Mouse (Mus musculus): ENCODE data around the gene Vps16. TPM values are rescaled to one million over a fixed set of nuclear protein-coding genes. Genes with fewer than 3 reads are reported as not detected.
A peak's percentile ranks its signal among the peaks of the same experiment; 100 is the strongest.

The Vps16 gene
- polyA plus RNA-seq, 1 experiment from 2014 or later, result 112 TPM

DNA sequence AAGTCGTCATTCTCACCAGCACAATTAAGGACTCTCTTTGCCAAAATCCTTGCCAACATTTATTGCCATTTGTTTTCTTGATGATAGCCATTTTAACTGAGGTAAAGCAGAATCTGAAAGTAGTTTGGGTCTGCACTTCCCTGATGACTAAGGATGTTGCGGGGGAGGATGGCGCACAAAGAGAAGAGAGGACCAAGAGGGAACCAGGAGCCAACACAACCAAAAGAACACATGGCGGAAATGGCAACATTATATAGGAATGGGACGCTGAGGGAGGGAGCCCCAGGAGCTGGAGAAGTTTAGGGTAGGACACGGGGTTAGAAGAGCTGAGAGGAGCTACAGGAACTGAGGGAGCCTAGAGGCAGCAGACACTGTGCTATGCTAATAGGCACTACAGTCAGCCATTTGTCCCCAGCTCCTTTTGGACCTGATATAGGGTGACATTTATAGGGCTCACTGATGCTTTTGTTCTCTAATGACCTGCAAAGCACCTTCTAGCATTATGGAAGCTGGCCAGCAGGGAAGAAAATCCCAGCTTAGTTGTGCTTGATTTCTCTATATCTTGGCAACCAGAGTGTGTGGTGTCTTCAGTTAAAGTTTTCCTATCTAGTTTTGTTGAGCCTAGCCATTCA lies 52.6 kb downstream of the Vps16 start:
- no peak for DNase-seq (ENCODE audit: low spot score)
- Histone ChIP-seq H3K27me3 (replicated peaks; ENCODE audit: low read depth, poor library complexity, severe bottlenecking) (no peaks in the 10 kb centered on the region), H3K9me3 (0 out of 2 replicates have a peak, but pooled peaks cover 2% of the 10 kb centered on the region), H3K27ac (replicated peaks) (no peak overlapping the region), H3K4me3 (no peak overlapping the region), H3K4me1 (no peaks in the 10 kb centered on the region), H3K36me3 (replicated peaks) (peaks cover 12% of the 10 kb centered on the region)
- 87% methylated on average over 6 of the region's 6 CpGs for WGBS

DNA sequence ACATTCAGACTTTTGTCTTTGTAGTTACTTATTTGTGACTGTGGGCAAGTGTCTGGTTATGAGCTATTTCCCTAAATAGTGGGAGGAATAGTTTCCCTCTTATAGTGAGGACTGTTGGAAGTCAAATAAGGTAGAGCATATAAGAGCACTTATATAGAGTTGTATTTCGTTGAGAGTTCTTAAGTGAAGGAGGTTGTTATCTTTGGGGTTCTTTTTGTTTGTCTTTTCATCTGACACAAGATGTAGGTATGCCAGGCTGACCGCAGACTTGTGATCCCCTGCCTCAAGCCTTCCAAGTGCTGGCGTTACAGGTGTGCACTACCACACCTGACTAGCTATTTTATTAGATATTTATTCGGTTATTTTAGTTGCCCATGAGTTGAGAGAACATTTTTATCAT lies 58.0 kb downstream of the Vps16 start:
- no peaks in the 10 kb centered on the region for H3K27me3 ChIP-seq (replicated peaks; ENCODE audit: low read depth, poor library complexity, severe bottlenecking)
- no peaks in the 10 kb centered on the region for H3K4me1 ChIP-seq
- H3K36me3 ChIP-seq (replicated peaks), result peaks cover 12% of the 10 kb centered on the region
- H3K27ac ChIP-seq (replicated peaks), result no peak overlapping the region
- WGBS, result 91% methylated on average over 4 of the region's 4 CpGs
- 0 out of 2 replicates have a peak, but pooled peaks cover 2% of the 10 kb centered on the region for H3K9me3 ChIP-seq
- H3K4me3 ChIP-seq, result no peak overlapping the region
- no peak for DNase-seq (ENCODE audit: low spot score)

DNA sequence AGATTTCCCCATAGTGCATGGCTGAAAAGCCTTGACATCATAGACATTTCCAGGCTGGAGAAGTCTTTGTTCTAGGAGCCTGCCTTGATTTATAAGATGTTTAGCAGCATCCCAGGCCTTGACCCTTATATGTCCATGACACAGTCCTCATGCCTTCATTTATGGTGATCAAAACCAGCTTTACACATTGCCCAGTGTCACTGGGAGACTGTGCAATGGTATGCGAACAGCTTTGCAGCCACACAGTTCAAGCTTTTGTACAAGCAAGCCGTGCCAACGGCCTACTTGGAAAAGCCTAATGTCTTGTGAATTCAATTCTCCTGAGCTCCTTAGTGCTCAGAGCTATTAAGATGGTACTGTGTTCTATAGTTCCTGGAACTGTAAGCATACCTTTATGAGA lies 58.6 kb downstream of the Vps16 start:
- H3K9me3 ChIP-seq, result 0 out of 2 replicates have a peak, but pooled peaks cover 2% of the 10 kb centered on the region
- H3K27me3 ChIP-seq (replicated peaks; ENCODE audit: low read depth, poor library complexity, severe bottlenecking), result no peaks in the 10 kb centered on the region
- H3K36me3 ChIP-seq (replicated peaks), result peaks cover 8% of the 10 kb centered on the region
- no peak overlapping the region for H3K4me3 ChIP-seq
- 92% methylated on average over 3 of the region's 3 CpGs for WGBS
- no peaks in the 10 kb centered on the region for H3K4me1 ChIP-seq
- DNase-seq (ENCODE audit: low spot score), result no peak
- no peak overlapping the region for H3K27ac ChIP-seq (replicated peaks)

DNA sequence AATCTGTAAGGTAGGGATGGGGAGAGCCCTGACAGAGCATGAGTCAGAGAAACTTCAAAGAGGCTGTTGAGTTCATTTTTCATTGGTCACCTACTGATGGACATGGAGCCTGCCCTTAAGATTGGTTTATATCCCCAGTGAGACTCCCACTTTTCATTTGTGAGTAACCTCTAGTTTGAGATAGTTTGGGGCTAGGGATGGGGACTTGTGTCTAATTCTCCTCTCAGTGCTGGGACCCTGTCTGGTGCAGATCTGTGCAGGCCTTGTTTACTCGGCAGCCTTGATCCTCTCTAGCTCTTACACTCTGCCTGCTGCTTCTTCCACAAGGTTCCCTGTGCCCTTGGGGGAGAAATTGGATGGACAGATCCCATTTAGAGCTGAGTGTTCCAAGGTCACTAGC lies 60.1 kb downstream of the Vps16 start:
- Histone ChIP-seq H3K4me3 (no peak overlapping the region), H3K27me3 (replicated peaks; ENCODE audit: low read depth, poor library complexity, severe bottlenecking) (no peaks in the 10 kb centered on the region), H3K36me3 (replicated peaks) (no peaks in the 10 kb centered on the region), H3K4me1 (no peaks in the 10 kb centered on the region), H3K27ac (replicated peaks) (no peak overlapping the region), H3K9me3 (no peaks in the 10 kb centered on the region)
- DNase-seq (ENCODE audit: low spot score), result no peak
- WGBS, result 93% methylated on average over 1 of the region's 1 CpGs

DNA sequence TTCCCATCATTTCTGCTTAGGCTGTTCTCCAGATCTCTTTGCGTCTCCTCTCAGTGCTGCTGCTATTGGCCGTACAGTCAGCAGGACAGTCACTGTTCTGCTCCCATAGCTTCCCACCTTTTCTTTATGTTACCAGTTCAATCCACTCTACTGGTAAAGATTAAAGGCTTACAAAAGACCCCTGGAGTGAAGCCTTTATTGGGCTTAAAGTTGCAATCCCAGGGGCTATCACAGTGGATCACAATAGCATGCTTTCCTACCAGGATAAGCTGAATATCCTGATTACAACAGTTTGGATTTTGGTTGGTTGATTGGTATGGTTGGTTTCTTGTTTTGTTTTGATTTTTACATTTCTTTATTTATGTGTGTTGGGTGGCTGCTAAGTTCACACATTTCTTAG lies 63.9 kb downstream of the Vps16 start:
- WGBS, result 85% methylated on average over 2 of the region's 2 CpGs
- Histone ChIP-seq H3K27me3 (replicated peaks; ENCODE audit: low read depth, poor library complexity, severe bottlenecking) (no peaks in the 10 kb centered on the region), H3K27ac (replicated peaks) (no peak overlapping the region), H3K36me3 (replicated peaks) (peaks cover 12% of the 10 kb centered on the region), H3K4me3 (no peak overlapping the region), H3K9me3 (peaks cover 4% of the 10 kb centered on the region; the same call in 1 of the 2 replicates), H3K4me1 (peaks cover 9% of the 10 kb centered on the region; the same call in 1 of the 2 replicates)
- no peak for DNase-seq (ENCODE audit: low spot score)

DNA sequence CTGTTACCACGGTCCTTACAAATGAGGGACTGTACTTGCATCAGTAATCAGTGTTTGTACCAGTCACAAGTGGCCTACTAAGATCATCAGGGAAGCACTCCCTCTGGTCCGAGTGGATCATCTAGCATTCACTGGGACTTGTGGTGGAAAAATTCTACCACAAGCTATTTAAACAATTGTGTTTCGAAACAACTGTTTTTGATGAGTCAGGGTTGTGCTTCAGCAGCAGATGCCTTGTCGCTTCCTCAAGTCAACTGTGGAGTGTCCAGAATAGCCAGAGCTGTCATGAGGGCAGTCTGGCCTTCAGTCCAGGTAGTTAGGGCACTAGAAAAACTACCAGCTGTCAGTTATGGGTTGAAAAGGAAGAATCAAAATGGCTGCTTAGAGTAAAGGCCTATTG lies 64.5 kb downstream of the Vps16 start:
- 90% methylated on average over 4 of the region's 4 CpGs for whole genome bisulfite sequencing
- DNase-seq (ENCODE audit: low spot score), result no peak
- H3K27ac ChIP-seq (replicated peaks), result no peak overlapping the region
- no peaks in the 10 kb centered on the region for H3K27me3 ChIP-seq (replicated peaks; ENCODE audit: low read depth, poor library complexity, severe bottlenecking)
- H3K36me3 ChIP-seq (replicated peaks), result peaks cover 14% of the 10 kb centered on the region
- H3K4me3 ChIP-seq, result no peak overlapping the region
- peaks cover 9% of the 10 kb centered on the region; the same call in 1 of the 2 replicates for H3K4me1 ChIP-seq
- H3K9me3 ChIP-seq, result peaks cover 4% of the 10 kb centered on the region; the same call in 1 of the 2 replicates

DNA sequence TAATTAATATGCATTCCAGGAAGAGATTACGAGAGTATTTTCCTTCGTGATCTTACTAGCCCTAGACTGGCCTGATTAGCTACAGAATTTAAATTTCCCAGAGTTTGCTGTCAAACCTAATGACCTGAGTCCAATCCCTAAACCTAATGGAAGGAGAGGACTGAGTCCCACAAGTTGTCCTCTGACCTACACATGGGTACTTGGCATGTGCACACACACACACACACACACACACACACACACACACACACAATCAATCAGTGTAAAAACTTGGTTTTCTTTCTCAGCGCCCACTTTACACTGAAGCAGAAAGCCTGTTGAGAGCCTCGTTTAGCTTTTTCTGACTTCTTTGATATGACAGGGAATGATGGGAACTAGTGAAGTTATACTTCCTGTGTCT lies 67.0 kb downstream of the Vps16 start:
- Histone ChIP-seq H3K27me3 (replicated peaks; ENCODE audit: low read depth, poor library complexity, severe bottlenecking) (no peaks in the 10 kb centered on the region), H3K4me3 (no peak overlapping the region), H3K27ac (replicated peaks) (0 out of 2 replicates have a peak overlapping the region, but pooled peaks have one; percentile 19), H3K4me1 (peaks cover 13% of the 10 kb centered on the region), H3K36me3 (replicated peaks) (peaks cover 14% of the 10 kb centered on the region), H3K9me3 (peaks cover 4% of the 10 kb centered on the region; the same call in 1 of the 2 replicates)
- WGBS, result 68% methylated on average over 4 of the region's 4 CpGs
- no peak for DNase-seq (ENCODE audit: low spot score)

DNA sequence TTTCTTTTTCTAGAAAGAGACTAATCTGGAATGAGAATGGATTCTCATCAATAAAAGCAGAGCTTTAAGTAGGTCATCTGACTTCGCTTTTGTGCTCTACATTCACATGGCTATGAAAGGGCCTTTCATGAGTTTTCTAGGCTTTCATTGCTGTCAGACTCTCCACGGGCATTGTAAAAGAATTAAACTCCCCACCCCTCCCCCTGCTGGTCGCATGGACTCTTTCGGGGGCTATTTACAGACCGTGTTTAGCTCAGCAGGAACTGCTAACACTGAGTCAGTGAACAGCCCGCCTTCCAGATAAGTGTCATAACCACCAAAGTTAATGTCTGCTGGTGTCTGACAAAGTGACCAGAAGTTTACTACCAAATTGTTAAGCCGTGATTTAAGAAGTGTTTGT lies 67.4 kb downstream of the Vps16 start:
- H3K36me3 ChIP-seq (replicated peaks), result peaks cover 14% of the 10 kb centered on the region
- no peak overlapping the region for H3K27ac ChIP-seq (replicated peaks)
- peak; percentile 49 for DNase-seq (ENCODE audit: low spot score)
- peaks cover 4% of the 10 kb centered on the region; the same call in 1 of the 2 replicates for H3K9me3 ChIP-seq
- 24% methylated on average over 7 of the region's 7 CpGs for WGBS
- no peak overlapping the region for H3K4me3 ChIP-seq
- peaks cover 16% of the 10 kb centered on the region for H3K4me1 ChIP-seq
- no peaks in the 10 kb centered on the region for H3K27me3 ChIP-seq (replicated peaks; ENCODE audit: low read depth, poor library complexity, severe bottlenecking)

Other genes starting within 250 kb of the Vps16 start
- 898 and 946 TPM in 2 replicates for gene Snrpb, start 244.9 kb upstream of the Vps16 start, polyA plus RNA-seq (2016; fragmentation: Nextera tagmentation; extraction: Ambion mirVana)
- not detected in 2 replicates for gene Tmc2, start 229.1 kb upstream of the Vps16 start, polyA plus RNA-seq (2016; fragmentation: Nextera tagmentation; extraction: Ambion mirVana)
- 471 and 485 TPM in 2 replicates for gene Nop56, start 149.9 kb upstream of the Vps16 start, polyA plus RNA-seq (2016; fragmentation: Nextera tagmentation; extraction: Ambion mirVana)
- 126 TPM in 2 replicates for gene Idh3b, start 139.8 kb upstream of the Vps16 start, polyA plus RNA-seq (2016; fragmentation: Nextera tagmentation; extraction: Ambion mirVana)
- 0.80 and 0.82 TPM in 2 replicates for gene Ebf4, start 129.2 kb upstream of the Vps16 start, polyA plus RNA-seq (2016; fragmentation: Nextera tagmentation; extraction: Ambion mirVana)
- gene Cpxm1, start 26.8 kb upstream of the Vps16 start, polyA plus RNA-seq (2016; fragmentation: Nextera tagmentation; extraction: Ambion mirVana), result 63.6 and 69.7 TPM in 2 replicates
- gene Gm28372, start 19.1 kb upstream of the Vps16 start, polyA plus RNA-seq (2016; fragmentation: Nextera tagmentation; extraction: Ambion mirVana), result 0.08 TPM in 1 of 2 replicates, not detected in the other
- gene 1700020A23Rik, start 19.1 kb upstream of the Vps16 start, polyA plus RNA-seq (2016; fragmentation: Nextera tagmentation; extraction: Ambion mirVana), result not detected in 2 replicates
- not detected in 2 replicates for gene Tmem239, start 17.9 kb upstream of the Vps16 start, polyA plus RNA-seq (2016; fragmentation: Nextera tagmentation; extraction: Ambion mirVana)
- 13.9 and 14.0 TPM in 2 replicates for gene Pced1a, start 362 bp downstream of the Vps16 start, polyA plus RNA-seq (2016; fragmentation: Nextera tagmentation; extraction: Ambion mirVana)
- gene Ptpra, start 25.9 kb downstream of the Vps16 start, polyA plus RNA-seq (2016; fragmentation: Nextera tagmentation; extraction: Ambion mirVana), result 81.1 and 82.7 TPM in 2 replicates
- 83.7 and 86.4 TPM in 2 replicates for gene Mrps26, start 139.4 kb downstream of the Vps16 start, polyA plus RNA-seq (2016; fragmentation: Nextera tagmentation; extraction: Ambion mirVana)
- gene Oxt, start 151.8 kb downstream of the Vps16 start, polyA plus RNA-seq (2016; fragmentation: Nextera tagmentation; extraction: Ambion mirVana), result not detected in 2 replicates
- gene Avp, start 158.2 kb downstream of the Vps16 start, polyA plus RNA-seq (2016; fragmentation: Nextera tagmentation; extraction: Ambion mirVana), result not detected in 2 replicates
- 23.3 and 25.5 TPM in 2 replicates for gene Fastkd5, start 205.7 kb downstream of the Vps16 start, polyA plus RNA-seq (2016; fragmentation: Nextera tagmentation; extraction: Ambion mirVana)
- gene Ubox5, start 205.7 kb downstream of the Vps16 start, polyA plus RNA-seq (2016; fragmentation: Nextera tagmentation; extraction: Ambion mirVana), result 21.3 and 21.6 TPM in 2 replicates
- 3.1 and 3.3 TPM in 2 replicates for gene Lzts3, start 218.5 kb downstream of the Vps16 start, polyA plus RNA-seq (2016; fragmentation: Nextera tagmentation; extraction: Ambion mirVana)
- 48.2 and 48.3 TPM in 2 replicates for gene Ddrgk1, start 240.3 kb downstream of the Vps16 start, polyA plus RNA-seq (2016; fragmentation: Nextera tagmentation; extraction: Ambion mirVana)
- 144 and 150 TPM in 2 replicates for gene Itpa, start 243.3 kb downstream of the Vps16 start, polyA plus RNA-seq (2016; fragmentation: Nextera tagmentation; extraction: Ambion mirVana)